Mouse (Mus musculus): ENCODE measurements around the gene Zfp534. TPM values are rescaled to one million over a fixed set of nuclear protein-coding genes. Genes with fewer than 3 reads are reported as not detected.

Zfp534 gene
- polyA plus RNA-seq (2021; fragmentation: Nextera tagmentation): not detected in 2 replicates
- long read RNA-seq, experiment 1: 0 reads
- long read RNA-seq, experiment 2: 0 reads

DNA sequence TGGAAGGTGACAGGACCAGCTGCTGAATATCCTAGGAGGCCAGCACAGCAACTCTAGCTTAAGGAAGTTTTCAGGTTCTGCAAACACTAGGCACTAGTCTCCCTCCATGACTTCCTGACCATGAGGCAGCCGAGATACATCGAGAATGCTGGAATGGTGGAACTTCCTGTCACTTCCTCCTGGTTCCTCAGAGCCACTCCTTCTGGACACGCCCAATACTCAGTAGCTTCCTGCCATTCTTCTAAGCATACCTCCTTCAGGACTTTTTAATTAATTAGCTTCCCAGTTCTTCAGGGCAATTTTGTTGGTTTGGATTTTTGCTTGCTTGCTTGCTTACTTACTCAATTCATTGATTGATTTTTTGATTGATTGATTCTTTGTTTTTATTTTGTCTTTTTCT lies at the start of gene Zfp534:
Gene Zfp534, minus strand, starts transcription at position 101 of the 400 bp plus-strand sequence.

DNA sequence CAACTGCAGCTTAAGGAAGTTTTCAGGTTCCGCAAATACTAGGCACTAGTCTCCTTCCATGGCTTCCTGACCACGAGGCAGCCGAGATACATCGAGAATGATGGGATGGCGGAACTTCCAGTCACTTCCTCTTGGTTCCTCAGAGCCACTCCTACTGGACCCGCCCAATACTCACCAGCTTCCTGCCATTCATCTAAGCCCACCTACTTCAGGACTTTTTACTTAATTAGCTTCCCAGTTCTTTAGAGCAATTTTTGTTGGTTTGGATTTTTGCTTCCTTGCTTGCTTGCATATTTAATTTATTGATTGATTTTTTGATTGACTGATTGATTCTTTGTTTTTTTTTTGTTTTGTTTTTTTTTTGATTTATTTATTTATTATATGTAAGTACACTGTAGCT lies 59.9 kb downstream of the Zfp534 start, which contains the start of gene Zfp979:
Gene Zfp979, minus strand, starts transcription at position 101 of the 400 bp plus-strand sequence.

Other genes with a start within 250 kb of the Zfp534 start
- gene Zfp982, start 210.1 kb downstream of the Zfp534 start, polyA plus RNA-seq (2021; fragmentation: Nextera tagmentation): 0.95 and 1.2 TPM in 2 replicates
- gene Gm16503, start 162.3 kb downstream of the Zfp534 start, polyA plus RNA-seq (2021; fragmentation: Nextera tagmentation): not detected in 2 replicates
- gene Zfp985, start 149.3 kb downstream of the Zfp534 start, polyA plus RNA-seq (2021; fragmentation: Nextera tagmentation): not detected in 2 replicates
- gene Zfp979, start 60.0 kb downstream of the Zfp534 start, polyA plus RNA-seq (2021; fragmentation: Nextera tagmentation): 0.38 and 0.60 TPM in 2 replicates
- gene Zfp984, start 107.2 kb upstream of the Zfp534 start, polyA plus RNA-seq (2021; fragmentation: Nextera tagmentation): 1.4 and 1.7 TPM in 2 replicates
- gene Zfp933, start 145.8 kb upstream of the Zfp534 start, polyA plus RNA-seq (2021; fragmentation: Nextera tagmentation): 1.6 and 2.1 TPM in 2 replicates
- 5.2 and 5.8 TPM in 2 replicates for gene Miip, start 166.3 kb upstream of the Zfp534 start, polyA plus RNA-seq (2021; fragmentation: Nextera tagmentation)
- 1.4 and 1.7 TPM in 2 replicates for gene Fv1, start 166.4 kb upstream of the Zfp534 start, polyA plus RNA-seq (2021; fragmentation: Nextera tagmentation)
- gene Mfn2, start 202.2 kb upstream of the Zfp534 start, polyA plus RNA-seq (2021; fragmentation: Nextera tagmentation): 88.0 and 98.0 TPM in 2 replicates
- gene Plod1, start 234.2 kb upstream of the Zfp534 start, polyA plus RNA-seq (2021; fragmentation: Nextera tagmentation): 17.2 and 18.9 TPM in 2 replicates
- 3.0 and 3.4 TPM in 2 replicates for gene 2510039O18Rik, start 238.3 kb upstream of the Zfp534 start, polyA plus RNA-seq (2021; fragmentation: Nextera tagmentation)